Mouse (Mus musculus): ENCODE data around the gene Arpc1a. TPM values are rescaled to one million over a fixed set of nuclear protein-coding genes. Genes with fewer than 3 reads are reported as not detected.
"Not testable (repeated sequence)": the region's sequence is repeated elsewhere in the genome, so short reads cannot be mapped to it uniquely, and the experiment has no call there.

Arpc1a gene
- total RNA-seq, 2 experiments from 2014 or later = 13.6 to 25.2 TPM

GRCm38 (mm10) chr5:145101451-145101850 lies 17.8 kb downstream of the Arpc1a start:
- ATAC-seq (replicated peaks; ENCODE audit: low FRiP score, poor library complexity, severe bottlenecking) = not testable (repeated sequence)

- no peak for ATAC-seq (replicated peaks; ENCODE audit: low FRiP score, poor library complexity, severe bottlenecking)
Measured at GRCm38 (mm10) chr5:145102706-145103105, 19.1 kb downstream of the Arpc1a start.

GRCm38 (mm10) chr5:145104328-145104727 lies 20.7 kb downstream of the Arpc1a start:
- no peak for ATAC-seq (replicated peaks; ENCODE audit: low FRiP score, poor library complexity, severe bottlenecking)

GRCm38 (mm10) chr5:145105694-145106275 lies 22.2 kb downstream of the Arpc1a start:
- no peak for ATAC-seq (replicated peaks; ENCODE audit: low FRiP score, poor library complexity, severe bottlenecking)

GRCm38 (mm10) chr5:145110401-145110800 lies 26.8 kb downstream of the Arpc1a start:
- ATAC-seq (replicated peaks; ENCODE audit: low FRiP score, poor library complexity, severe bottlenecking) = 0 out of 2 replicates have a peak, but pooled peaks have one; percentile 26

- no peak for ATAC-seq (replicated peaks; ENCODE audit: low FRiP score, poor library complexity, severe bottlenecking)
Measured at GRCm38 (mm10) chr5:145112566-145112965, 28.9 kb downstream of the Arpc1a start.

DNA sequence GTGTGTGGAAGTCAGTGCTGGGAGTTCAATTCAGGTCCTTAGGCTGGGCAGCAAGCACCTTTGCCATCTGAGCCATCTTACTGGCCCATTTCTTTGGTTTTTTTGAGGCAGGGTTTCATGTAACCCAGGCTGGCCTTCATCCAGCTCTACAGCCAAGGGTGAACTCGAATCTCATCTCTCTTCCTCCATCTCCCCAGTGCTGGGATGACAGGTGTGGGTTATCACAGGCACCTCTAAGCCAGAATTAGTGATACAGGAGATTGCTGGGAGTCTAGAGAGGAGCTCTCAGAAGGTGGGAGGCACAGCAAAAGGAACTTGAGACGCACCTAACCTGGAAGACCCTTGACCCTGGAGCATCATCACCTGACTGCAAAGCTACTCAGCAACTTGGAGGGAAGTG lies 29.8 kb downstream of the Arpc1a start:
- no peak for ATAC-seq (replicated peaks; ENCODE audit: low FRiP score, poor library complexity, severe bottlenecking)

DNA sequence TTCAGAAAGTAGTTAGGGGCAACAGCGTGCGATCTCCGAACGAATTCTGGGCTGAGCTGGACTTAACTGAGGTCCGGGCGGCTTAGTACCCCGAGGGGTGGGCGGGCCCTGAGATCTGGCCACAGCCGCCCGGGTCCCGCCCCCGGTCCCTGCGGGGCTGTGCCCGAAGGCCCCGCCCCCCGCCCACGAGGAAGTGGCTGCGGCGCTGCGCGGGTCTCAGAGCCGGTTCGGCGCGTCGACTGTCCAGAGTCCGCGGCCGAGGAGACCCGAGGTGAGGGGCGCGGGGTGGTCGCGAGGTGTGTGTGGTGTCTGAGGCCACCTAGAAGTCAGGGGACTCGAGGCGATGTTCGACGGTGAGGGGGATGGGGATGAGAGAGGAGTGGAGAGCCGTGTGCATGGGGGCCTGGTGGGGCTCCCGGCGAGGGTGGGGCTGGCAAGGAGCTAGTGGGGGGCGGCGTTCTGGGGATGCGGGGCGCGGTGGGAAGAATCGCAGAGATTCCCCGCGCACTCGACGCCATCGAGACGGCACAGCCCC lies 30.5 kb downstream of the Arpc1a start, which contains the start of gene Arpc1b:
Gene Arpc1b (plus strand): TSS at position 145 of the 535 bp plus-strand sequence.
- no peak for ATAC-seq (replicated peaks; ENCODE audit: low FRiP score, poor library complexity, severe bottlenecking)

- no peak for ATAC-seq (replicated peaks; ENCODE audit: low FRiP score, poor library complexity, severe bottlenecking)
Measured at GRCm38 (mm10) chr5:145114606-145115473, 31.2 kb downstream of the Arpc1a start.

- no peak for ATAC-seq (replicated peaks; ENCODE audit: low FRiP score, poor library complexity, severe bottlenecking)
Measured at GRCm38 (mm10) chr5:145115736-145116135, 32.1 kb downstream of the Arpc1a start.

DNA sequence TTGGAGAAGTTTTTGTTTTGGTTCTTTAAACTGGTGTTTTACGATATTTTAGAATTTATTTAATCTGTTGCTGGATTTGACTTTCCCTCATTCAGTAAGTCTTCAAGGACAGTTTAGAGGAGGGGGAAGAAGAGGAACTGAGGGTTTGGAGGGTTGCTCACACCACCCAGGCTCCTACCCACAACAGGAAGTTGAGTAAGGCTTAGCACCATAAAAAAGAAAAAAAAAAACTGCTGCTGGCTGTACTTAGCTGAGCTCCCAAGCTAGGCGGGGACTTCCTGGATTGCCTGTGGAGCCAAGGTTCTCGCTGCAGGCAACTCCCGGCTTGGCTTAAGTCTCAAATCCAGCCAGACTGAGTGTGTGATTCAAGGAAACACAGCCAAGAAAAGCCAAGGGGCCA lies 32.7 kb downstream of the Arpc1a start:
- no peak for ATAC-seq (replicated peaks; ENCODE audit: low FRiP score, poor library complexity, severe bottlenecking)

GRCm38 (mm10) chr5:145116916-145117315 lies 33.3 kb downstream of the Arpc1a start:
- ATAC-seq (replicated peaks; ENCODE audit: low FRiP score, poor library complexity, severe bottlenecking) = peak; percentile 76

DNA sequence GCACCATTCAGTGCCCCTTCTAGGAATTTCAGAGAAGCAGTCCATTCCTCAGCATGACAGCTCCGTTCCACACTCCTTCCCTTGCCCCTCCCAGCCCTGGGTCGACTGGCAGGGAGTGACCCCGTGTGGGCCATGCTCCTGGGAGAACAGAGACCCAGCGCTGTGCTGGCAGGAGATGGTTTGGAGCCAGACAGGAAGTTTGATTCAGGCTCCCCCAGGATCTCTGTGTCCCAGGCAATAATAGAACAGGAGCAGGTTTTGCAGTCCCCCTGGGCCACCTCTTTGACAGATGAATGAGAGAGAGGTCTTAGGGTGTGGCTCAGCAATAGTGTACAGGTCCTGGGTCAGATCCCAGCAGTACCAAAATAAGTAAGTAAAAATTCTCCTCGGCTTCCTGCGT lies 34.4 kb downstream of the Arpc1a start:
- no peak for ATAC-seq (replicated peaks; ENCODE audit: low FRiP score, poor library complexity, severe bottlenecking)

GRCm38 (mm10) chr5:145118461-145118860 lies 34.8 kb downstream of the Arpc1a start:
- no peak for ATAC-seq (replicated peaks; ENCODE audit: low FRiP score, poor library complexity, severe bottlenecking)

- peak; percentile 58; the same call in 1 of the 2 replicates for ATAC-seq (replicated peaks; ENCODE audit: low FRiP score, poor library complexity, severe bottlenecking)
Measured at GRCm38 (mm10) chr5:145119385-145119784, 35.8 kb downstream of the Arpc1a start.

- no peak for ATAC-seq (replicated peaks; ENCODE audit: low FRiP score, poor library complexity, severe bottlenecking)
Measured at GRCm38 (mm10) chr5:145120921-145121320, 37.3 kb downstream of the Arpc1a start.

DNA sequence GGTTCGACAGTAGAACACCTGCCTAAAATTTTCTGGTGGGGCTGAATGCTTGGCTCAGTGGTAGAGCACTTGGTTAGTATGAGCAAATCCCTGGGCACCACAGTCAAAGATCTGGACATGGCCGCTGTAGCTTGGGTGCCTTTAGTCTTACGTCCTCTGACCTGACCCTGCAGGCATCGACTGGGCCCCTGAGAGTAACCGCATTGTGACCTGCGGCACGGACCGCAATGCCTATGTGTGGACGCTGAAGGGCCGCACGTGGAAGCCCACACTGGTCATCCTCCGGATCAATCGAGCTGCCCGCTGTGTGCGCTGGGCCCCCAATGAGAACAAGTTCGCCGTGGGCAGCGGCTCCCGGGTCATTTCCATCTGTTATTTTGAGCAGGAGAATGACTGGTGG lies 39.8 kb downstream of the Arpc1a start:
- no peak for ATAC-seq (replicated peaks; ENCODE audit: low FRiP score, poor library complexity, severe bottlenecking)

DNA sequence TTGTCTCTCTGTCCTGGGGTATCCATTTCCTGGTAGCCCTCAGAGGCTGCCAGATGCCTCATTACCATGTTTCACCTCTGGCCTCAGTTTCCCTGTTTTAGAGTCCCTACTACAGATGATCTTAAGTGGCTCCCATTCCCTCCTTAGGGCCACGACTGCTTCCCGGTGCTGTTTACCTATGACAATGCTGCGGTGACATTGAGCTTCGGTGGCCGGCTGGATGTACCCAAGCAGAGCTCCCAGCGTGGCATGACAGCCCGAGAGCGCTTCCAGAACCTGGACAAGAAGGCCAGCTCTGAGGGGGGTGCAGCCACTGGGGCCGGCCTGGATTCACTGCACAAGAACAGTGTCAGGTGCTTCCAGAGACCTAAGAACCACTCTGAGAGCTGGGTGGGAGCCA lies 43.0 kb downstream of the Arpc1a start:
- ATAC-seq (replicated peaks; ENCODE audit: low FRiP score, poor library complexity, severe bottlenecking) = no peak

DNA sequence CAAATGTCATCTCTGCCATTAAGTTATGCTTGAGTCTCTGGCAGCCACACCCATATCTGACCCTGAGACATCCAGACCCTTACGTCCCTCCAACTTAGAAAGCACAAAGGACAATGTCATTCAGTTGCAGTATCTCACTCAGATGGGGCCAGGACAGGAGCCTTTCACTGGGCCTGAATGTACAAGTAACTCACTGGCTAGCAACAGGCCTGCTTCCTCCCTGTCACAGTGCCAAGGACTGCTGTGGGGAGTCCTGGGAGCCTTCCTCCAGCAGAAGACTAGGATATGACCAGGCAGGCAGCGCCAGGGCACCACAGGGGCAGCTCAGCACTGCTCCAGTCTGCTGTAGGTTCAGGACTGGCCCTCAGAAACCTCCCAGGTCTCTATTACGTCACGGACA lies 45.5 kb downstream of the Arpc1a start:
- ATAC-seq (replicated peaks; ENCODE audit: low FRiP score, poor library complexity, severe bottlenecking) = no peak

- ATAC-seq (replicated peaks; ENCODE audit: low FRiP score, poor library complexity, severe bottlenecking) = not testable (repeated sequence)
Measured at GRCm38 (mm10) chr5:145129773-145130172, 46.1 kb downstream of the Arpc1a start.

GRCm38 (mm10) chr5:145130191-145130590 lies 46.6 kb downstream of the Arpc1a start:
- no peak for ATAC-seq (replicated peaks; ENCODE audit: low FRiP score, poor library complexity, severe bottlenecking)
